Mouse (Mus musculus) heart, embryonic 16.5 days (tissue): ENCODE measurements around the gene Igflr1. TPM values are rescaled to one million over a fixed set of nuclear protein-coding genes. Genes with fewer than 3 reads are reported as not detected.

ENCODE experiments used
- ATAC-seq: fragments of 200-750 bp; cut with Nextera tagmentation; replicated peaks from 2 replicates; pipeline ENCODE4 v1.8.0; 2017; ENCODE audit warnings: moderate number of reproducible peaks; ENCODE audit not compliant: insufficient read depth, low FRiP score; ENCODE audit errors: extremely low read depth
- H3K27ac ChIP-seq: fragments of 300-500 bp; sonication (generic); 2 replicates; pipeline ENCODE4 v1.5.1; 2014; ENCODE audit warnings: mild to moderate bottlenecking, low read length, control low read depth, moderate library complexity
- H3K27me3 ChIP-seq: fragments of 300-500 bp; sonication (generic); 2 replicates; pipeline ENCODE4 v1.6.1; 2014; ENCODE audit warnings: low read length, mixed read lengths; ENCODE audit not compliant: control insufficient read depth, insufficient read depth
- H3K36me3 ChIP-seq: fragments of 300-500 bp; sonication (generic); 2 replicates; pipeline ENCODE4 v1.6.1; 2014; ENCODE audit not compliant: control insufficient read depth, insufficient read depth
- H3K4me1 ChIP-seq: fragments of 300-500 bp; sonication (generic); 2 replicates; pipeline ENCODE4 v1.6.1; 2014; ENCODE audit warnings: low read length, mixed read lengths; ENCODE audit not compliant: control insufficient read depth, insufficient read depth
- H3K4me2 ChIP-seq: fragments of 300-500 bp; sonication (generic); 2 replicates; pipeline ENCODE4 v1.6.1; 2014; ENCODE audit warnings: low read depth, mild to moderate bottlenecking, control low read depth, low read length
- H3K4me3 ChIP-seq: fragments of 300-500 bp; sonication (generic); 2 replicates; pipeline ENCODE4 v1.5.1; 2014; ENCODE audit warnings: mild to moderate bottlenecking, control low read depth, low read length
- H3K9ac ChIP-seq: fragments of 300-500 bp; sonication (generic); 2 replicates; pipeline ENCODE4 v1.6.1; 2014; ENCODE audit warnings: low read length, control low read depth
- H3K9me3 ChIP-seq: fragments of 300-500 bp; sonication (generic); replicated peaks from 2 replicates; pipeline ENCODE4 v1.6.1; 2016; ENCODE audit warnings: low read length; ENCODE audit not compliant: control insufficient read depth
- WGBS: fragments of 180-500 bp; shearing (Covaris S2); extraction: QIAGEN DNeasy Blood & Tissue Kit; methylation state at CpG from one replicate; pipeline ENCODE4 v1.1.7; 2014; 5-methylcytosine and 5-hydroxymethylcytosine counted together
- polyA plus RNA-seq: library from polyadenylated mRNA; unstranded; fragments of >200 nt; fragmentation: Nextera tagmentation; extraction: Ambion mirVana; gene quantifications from 2 replicates; pipeline ENCODE4 v1.2.1, GENCODE M21; 2015

Igflr1 gene
- polyA plus RNA-seq, 1 experiment from 2014 or later, result 3.9 TPM

GRCm38 (mm10) chr7:30590927-30591604 is 25.8 kb downstream of the Igflr1 start:
- Histone ChIP-seq H3K4me3 (no peak overlapping the region), H3K9me3 (no peaks in the 10 kb centered on the region), H3K27ac (no peak overlapping the region), H3K27me3 (no peaks in the 10 kb centered on the region), H3K9ac (no peak overlapping the region), H3K36me3 (peaks cover 6% of the 10 kb centered on the region), H3K4me2 (no peak overlapping the region), H3K4me1 (peaks cover 17% of the 10 kb centered on the region)
- no peak for ATAC-seq
- WGBS, result 82% methylated on average over 9 of the region's 9 CpGs

GRCm38 (mm10) chr7:30591605-30591951 is 26.4 kb downstream of the Igflr1 start:
- H3K4me1 ChIP-seq, result peaks cover 17% of the 10 kb centered on the region
- no peak overlapping the region for H3K9ac ChIP-seq
- no peak overlapping the region for H3K4me3 ChIP-seq
- no peak overlapping the region for H3K27ac ChIP-seq
- peaks cover under 1% of the 10 kb centered on the region for H3K36me3 ChIP-seq
- H3K4me2 ChIP-seq, result no peak overlapping the region
- no peak for ATAC-seq
- 62% methylated on average over 4 of the region's 4 CpGs for WGBS
- no peaks in the 10 kb centered on the region for H3K9me3 ChIP-seq
- no peaks in the 10 kb centered on the region for H3K27me3 ChIP-seq

- Histone ChIP-seq H3K27me3 (no peaks in the 10 kb centered on the region), H3K9ac (no peak overlapping the region), H3K9me3 (no peaks in the 10 kb centered on the region), H3K27ac (no peak overlapping the region), H3K4me2 (no peak overlapping the region), H3K36me3 (no peaks in the 10 kb centered on the region), H3K4me1 (peaks cover 7% of the 10 kb centered on the region; the same call in 1 of the 2 replicates), H3K4me3 (no peak overlapping the region)
- ATAC-seq, result no peak
- WGBS, result 30% methylated on average over 5 of the region's 5 CpGs
These were observed 27.7 kb downstream of the Igflr1 start for GRCm38 (mm10) chr7:30592772-30593423.

- H3K27ac ChIP-seq, result no peak overlapping the region
- H3K4me1 ChIP-seq, result peaks cover 7% of the 10 kb centered on the region; the same call in 1 of the 2 replicates
- H3K36me3 ChIP-seq, result no peaks in the 10 kb centered on the region
- no peaks in the 10 kb centered on the region for H3K27me3 ChIP-seq
- H3K9ac ChIP-seq, result no peak overlapping the region
- whole genome bisulfite sequencing, result 73% methylated on average over 10 of the region's 10 CpGs
- ATAC-seq, result no peak
- H3K4me2 ChIP-seq, result no peak overlapping the region
- no peak overlapping the region for H3K4me3 ChIP-seq
- no peaks in the 10 kb centered on the region for H3K9me3 ChIP-seq
These were observed 28.6 kb downstream of the Igflr1 start for GRCm38 (mm10) chr7:30593579-30594509.

GRCm38 (mm10) chr7:30594510-30595024 is 29.3 kb downstream of the Igflr1 start:
- 55% methylated on average over 4 of the region's 4 CpGs for WGBS

GRCm38 (mm10) chr7:30596093-30596492 is 30.9 kb downstream of the Igflr1 start:
- no peaks in the 10 kb centered on the region for H3K27me3 ChIP-seq
- 70% methylated on average over 5 of the region's 5 CpGs for WGBS
- H3K4me3 ChIP-seq, result no peak overlapping the region
- no peaks in the 10 kb centered on the region for H3K9me3 ChIP-seq
- no peak overlapping the region for H3K27ac ChIP-seq
- no peak overlapping the region for H3K4me2 ChIP-seq
- no peak overlapping the region for H3K9ac ChIP-seq
- H3K36me3 ChIP-seq, result no peaks in the 10 kb centered on the region
- ATAC-seq, result no peak
- peaks cover 6% of the 10 kb centered on the region; the same call in 1 of the 2 replicates for H3K4me1 ChIP-seq

More at GRCm38 (mm10) chr7:30594510-30595024, 29.3 kb downstream of the Igflr1 start:
- Histone ChIP-seq H3K27ac (no peak overlapping the region), H3K9me3 (no peaks in the 10 kb centered on the region), H3K27me3 (no peaks in the 10 kb centered on the region), H3K4me2 (no peak overlapping the region), H3K4me1 (peaks cover 8% of the 10 kb centered on the region; the same call in 1 of the 2 replicates), H3K36me3 (no peaks in the 10 kb centered on the region), H3K9ac (no peak overlapping the region), H3K4me3 (no peak overlapping the region)
- ATAC-seq, result no peak

- Histone ChIP-seq H3K36me3 (no peaks in the 10 kb centered on the region), H3K9me3 (no peaks in the 10 kb centered on the region), H3K4me2 (no peak overlapping the region), H3K4me1 (peaks cover 6% of the 10 kb centered on the region; the same call in 1 of the 2 replicates), H3K4me3 (no peak overlapping the region), H3K27me3 (no peaks in the 10 kb centered on the region), H3K9ac (no peak overlapping the region), H3K27ac (no peak overlapping the region)
- WGBS, result 60% methylated on average over 5 of the region's 5 CpGs
- ATAC-seq, result no peak
These were observed 31.6 kb downstream of the Igflr1 start for GRCm38 (mm10) chr7:30596811-30597210.

GRCm38 (mm10) chr7:30598786-30599185 is 33.6 kb downstream of the Igflr1 start, which contains the start of gene Zbtb32:
Gene Zbtb32, minus strand, starts transcription at chr7:30598909.
- Histone ChIP-seq H3K27ac (peak within 1 kb of the TSS; percentile 28; the same call in 1 of the 2 replicates), H3K4me3 (no peak within 1 kb of the TSS), H3K36me3 (no peaks in the 10 kb centered on the region), H3K27me3 (no peaks in the 10 kb centered on the region), H3K4me1 (peaks cover 6% of the 10 kb centered on the region; the same call in 1 of the 2 replicates), H3K9me3 (no peaks in the 10 kb centered on the region), H3K4me2 (0 out of 2 replicates have a peak within 1 kb of the TSS, but pooled peaks have one; percentile 3), H3K9ac (0 out of 2 replicates have a peak within 1 kb of the TSS, but pooled peaks have one; percentile 36)
- 92% methylated on average over 12 of the region's 12 CpGs for WGBS
- ATAC-seq, result no peak
